Mouse (Mus musculus): ENCODE data around the gene Mrfap1. TPM values are rescaled to one million over a fixed set of nuclear protein-coding genes. Genes with fewer than 3 reads are reported as not detected.
"Not testable (repeated sequence)": the region's sequence is repeated elsewhere in the genome, so short reads cannot be mapped to it uniquely, and the experiment has no call there.

The Mrfap1 gene
- 127 and 129 TPM in 2 replicates for polyA plus RNA-seq (2012; rRNA removed)

- H3K4me1 ChIP-seq (ENCODE audit: control insufficient read depth, insufficient read depth, low read length), result not testable (repeated sequence)
- H3K4me3 ChIP-seq (replicated peaks; ENCODE audit: extremely low read depth, low read depth, low read length), result peak within 1 kb of the TSS; percentile 87
- WGBS, result under 1% methylated on average over 90 of the region's 90 CpGs
- peak; percentile 95 for DNase-seq
- TF ChIP-seq POLR2A (IDR thresholded peaks at IDR 0.05; ENCODE audit: borderline replicate concordance, extremely low read depth, low read depth, low read length), result peak; percentile 88; the same call in 1 of the 2 replicates
These were observed at the start of gene Mrfap1 for GRCm38 (mm10) chr5:36796296-36797014. Gene Mrfap1 (minus strand): TSS chr5:36796772.

GRCm38 (mm10) chr5:36844490-36844889, 47.9 kb upstream of the Mrfap1 start:
- DNase-seq, result no peak
- 88% methylated on average over 10 of the region's 10 CpGs for WGBS
- H3K4me3 ChIP-seq (replicated peaks; ENCODE audit: extremely low read depth, low read depth, low read length), result no peak overlapping the region
- no peaks in the 10 kb centered on the region for H3K4me1 ChIP-seq (ENCODE audit: control insufficient read depth, insufficient read depth, low read length)
- TF ChIP-seq POLR2A (IDR thresholded peaks at IDR 0.05; ENCODE audit: borderline replicate concordance, extremely low read depth, low read depth, low read length), result no peak

- WGBS, result 36% methylated on average over 1 of the region's 1 CpGs
- H3K4me1 ChIP-seq (ENCODE audit: control insufficient read depth, insufficient read depth, low read length), result no peaks in the 10 kb centered on the region
- H3K4me3 ChIP-seq (replicated peaks; ENCODE audit: extremely low read depth, low read depth, low read length), result no peak overlapping the region
- no peak for TF ChIP-seq POLR2A (IDR thresholded peaks at IDR 0.05; ENCODE audit: borderline replicate concordance, extremely low read depth, low read depth, low read length)
- TF ChIP-seq CTCF (IDR thresholded peaks at IDR 0.05; ENCODE audit: insufficient read depth, low read length), result no peak
- no peak for DNase-seq
These were observed 45.1 kb upstream of the Mrfap1 start for GRCm38 (mm10) chr5:36841701-36842100.

GRCm38 (mm10) chr5:36840092-36840491, 43.5 kb upstream of the Mrfap1 start:
- no peak for DNase-seq
- Histone ChIP-seq H3K4me1 (ENCODE audit: control insufficient read depth, insufficient read depth, low read length) (no peaks in the 10 kb centered on the region), H3K4me3 (replicated peaks; ENCODE audit: extremely low read depth, low read depth, low read length) (no peak overlapping the region)
- WGBS, result 71% methylated on average over 7 of the region's 7 CpGs
- no peak for TF ChIP-seq CTCF (IDR thresholded peaks at IDR 0.05; ENCODE audit: insufficient read depth, low read length)
- TF ChIP-seq POLR2A (IDR thresholded peaks at IDR 0.05; ENCODE audit: borderline replicate concordance, extremely low read depth, low read depth, low read length), result no peak

GRCm38 (mm10) chr5:36839602-36840001, 43.0 kb upstream of the Mrfap1 start:
- Histone ChIP-seq H3K4me3 (replicated peaks; ENCODE audit: extremely low read depth, low read depth, low read length) (no peak overlapping the region), H3K4me1 (ENCODE audit: control insufficient read depth, insufficient read depth, low read length) (no peaks in the 10 kb centered on the region)
- 41% methylated on average over 8 of the region's 8 CpGs for WGBS
- no peak for DNase-seq
- TF ChIP-seq POLR2A (IDR thresholded peaks at IDR 0.05; ENCODE audit: borderline replicate concordance, extremely low read depth, low read depth, low read length) (no peak), CTCF (IDR thresholded peaks at IDR 0.05; ENCODE audit: insufficient read depth, low read length) (no peak)

- no peak overlapping the region for H3K4me3 ChIP-seq (replicated peaks; ENCODE audit: extremely low read depth, low read depth, low read length)
- 80% methylated on average over 2 of the region's 2 CpGs for WGBS
- H3K4me1 ChIP-seq (ENCODE audit: control insufficient read depth, insufficient read depth, low read length), result no peaks in the 10 kb centered on the region
- DNase-seq, result no peak
- TF ChIP-seq POLR2A (IDR thresholded peaks at IDR 0.05; ENCODE audit: borderline replicate concordance, extremely low read depth, low read depth, low read length) (no peak), CTCF (IDR thresholded peaks at IDR 0.05; ENCODE audit: insufficient read depth, low read length) (no peak)
These were observed 42.5 kb upstream of the Mrfap1 start for GRCm38 (mm10) chr5:36839032-36839431.

GRCm38 (mm10) chr5:36835933-36836332, 39.4 kb upstream of the Mrfap1 start:
- TF ChIP-seq CTCF (IDR thresholded peaks at IDR 0.05; ENCODE audit: insufficient read depth, low read length) (peak; percentile 98), POLR2A (IDR thresholded peaks at IDR 0.05; ENCODE audit: borderline replicate concordance, extremely low read depth, low read depth, low read length) (no peak)
- H3K4me1 ChIP-seq (ENCODE audit: control insufficient read depth, insufficient read depth, low read length), result no peaks in the 10 kb centered on the region
- WGBS, result 4% methylated on average over 6 of the region's 6 CpGs
- peak; percentile 56 for DNase-seq
- no peak overlapping the region for H3K4me3 ChIP-seq (replicated peaks; ENCODE audit: extremely low read depth, low read depth, low read length)

GRCm38 (mm10) chr5:36831272-36831671, 34.7 kb upstream of the Mrfap1 start:
- no peaks in the 10 kb centered on the region for H3K4me1 ChIP-seq (ENCODE audit: control insufficient read depth, insufficient read depth, low read length)
- no peak for DNase-seq
- no peak overlapping the region for H3K4me3 ChIP-seq (replicated peaks; ENCODE audit: extremely low read depth, low read depth, low read length)
- no peak for TF ChIP-seq POLR2A (IDR thresholded peaks at IDR 0.05; ENCODE audit: borderline replicate concordance, extremely low read depth, low read depth, low read length)
- TF ChIP-seq CTCF (IDR thresholded peaks at IDR 0.05; ENCODE audit: insufficient read depth, low read length), result no peak
- WGBS, result 48% methylated on average over 7 of the region's 7 CpGs

GRCm38 (mm10) chr5:36829913-36830879, 33.6 kb upstream of the Mrfap1 start, which contains the start of gene Man2b2:
Gene Man2b2 (minus strand): TSS chr5:36830653.
- DNase-seq, result peak; percentile 93
- 2% methylated on average over 46 of the region's 46 CpGs for WGBS
- TF ChIP-seq POLR2A (IDR thresholded peaks at IDR 0.05; ENCODE audit: borderline replicate concordance, extremely low read depth, low read depth, low read length) (peak; percentile 50), CTCF (IDR thresholded peaks at IDR 0.05; ENCODE audit: insufficient read depth, low read length) (peak; percentile 90)
- Histone ChIP-seq H3K4me3 (replicated peaks; ENCODE audit: extremely low read depth, low read depth, low read length) (peak within 1 kb of the TSS; percentile 63), H3K4me1 (ENCODE audit: control insufficient read depth, insufficient read depth, low read length) (no peaks in the 10 kb centered on the region)
